Mouse (Mus musculus): ENCODE results near the gene Mars2. TPM values are rescaled to one million over a fixed set of nuclear protein-coding genes. Genes with fewer than 3 reads are reported as not detected.

The Mars2 gene
- polyA plus RNA-seq, 1 experiment from 2014 or later: 3.4 TPM

Other genes with a start within 250 kb of the Mars2 start
- 299 and 304 TPM in 2 replicates for gene Sf3b1, start 209.7 kb upstream of the Mars2 start, polyA plus RNA-seq (2014; fragmentation: Nextera tagmentation; extraction: Ambion mirVana)
- gene Coq10b, start 184.4 kb upstream of the Mars2 start, polyA plus RNA-seq (2014; fragmentation: Nextera tagmentation; extraction: Ambion mirVana): 32.0 and 36.1 TPM in 2 replicates
- 244 and 262 TPM in 2 replicates for gene Hspe1, start 149.0 kb upstream of the Mars2 start, polyA plus RNA-seq (2014; fragmentation: Nextera tagmentation; extraction: Ambion mirVana)
- gene Hspd1, start 148.9 kb upstream of the Mars2 start, polyA plus RNA-seq (2014; fragmentation: Nextera tagmentation; extraction: Ambion mirVana): 222 and 254 TPM in 2 replicates
- gene Mob4, start 105.9 kb upstream of the Mars2 start, polyA plus RNA-seq (2014; fragmentation: Nextera tagmentation; extraction: Ambion mirVana): 157 and 177 TPM in 2 replicates
- gene Rftn2, start 10.4 kb upstream of the Mars2 start, polyA plus RNA-seq (2014; fragmentation: Nextera tagmentation; extraction: Ambion mirVana): 10.2 and 11.6 TPM in 2 replicates
- gene Boll, start 126.3 kb downstream of the Mars2 start, polyA plus RNA-seq (2014; fragmentation: Nextera tagmentation; extraction: Ambion mirVana): 0.32 and 0.43 TPM in 2 replicates
- gene Plcl1, start 168.7 kb downstream of the Mars2 start, polyA plus RNA-seq (2014; fragmentation: Nextera tagmentation; extraction: Ambion mirVana): 5.4 and 5.5 TPM in 2 replicates